Mouse (Mus musculus): ENCODE results near the gene Bcar3.

DNA sequence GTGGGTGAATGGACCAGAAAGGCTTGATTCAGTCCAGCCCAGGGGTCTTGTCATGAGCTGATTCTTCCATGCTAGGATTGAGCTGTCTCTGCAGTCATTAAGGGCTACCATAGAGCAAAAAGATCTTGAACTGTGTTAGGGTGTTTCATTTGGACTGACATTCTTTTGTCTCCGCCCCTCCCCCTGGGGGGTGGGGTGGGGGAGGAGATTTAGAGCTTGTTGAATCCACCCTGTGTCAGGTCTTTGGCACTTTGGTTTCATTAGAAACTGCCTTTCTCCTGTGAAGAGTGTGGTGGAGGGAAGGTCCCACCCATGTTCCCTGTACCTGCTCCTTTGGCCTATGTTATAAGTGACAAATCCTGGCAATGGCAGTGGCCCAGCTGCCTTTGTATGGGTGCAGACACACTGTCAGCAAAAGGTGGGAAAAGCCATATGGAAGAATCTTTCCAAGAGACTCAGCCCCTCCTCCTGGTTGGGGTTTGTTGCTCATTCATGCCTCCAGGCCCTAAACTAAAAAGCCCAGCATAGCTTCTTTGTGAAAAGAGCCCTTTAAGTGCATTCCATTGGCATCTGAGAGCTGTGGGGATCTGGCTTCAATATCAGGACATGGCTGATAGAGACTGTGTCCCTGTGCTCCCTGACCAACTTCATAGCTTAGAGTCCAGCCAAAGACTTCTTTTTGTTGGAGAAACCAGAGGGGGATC lies 194.3 kb downstream of the Bcar3 start:
- TF ChIP-seq JUND (conservative IDR thresholded peaks at IDR 0.05; ENCODE audit: low read depth, low read length), result no peak
- TF ChIP-seq PAX5 (IDR thresholded peaks at IDR 0.05; ENCODE audit: low read length), result no peak
- no peak for TF ChIP-seq ELF1 (IDR thresholded peaks at IDR 0.05; ENCODE audit: low read depth, low read length)
- TF ChIP-seq CTCF (conservative IDR thresholded peaks at IDR 0.05 in 1 of 2, IDR thresholded peaks at IDR 0.05 in 1 of 2; ENCODE audit: low read depth in 2 of 2, low read length in 2 of 2), result no peak
- no peak for TF ChIP-seq GABPA (IDR thresholded peaks at IDR 0.05; ENCODE audit: insufficient replicate concordance, low read depth, low read length)
- TF ChIP-seq POLR2A (IDR thresholded peaks at IDR 0.05; ENCODE audit: low read depth, low read length), result no peak
- no peak for TF ChIP-seq USF2 (conservative IDR thresholded peaks at IDR 0.05; ENCODE audit: low read depth, low read length)
